Mouse (Mus musculus) intestine, embryonic 14.5 days (tissue): Measurements from ENCODE around the gene Lrig1. TPM values are rescaled to one million over a fixed set of nuclear protein-coding genes. Genes with fewer than 3 reads are reported as not detected.
A peak's percentile ranks its signal among the peaks of the same experiment; 100 is the strongest.

ENCODE experiments used
- ATAC-seq: fragments of 200-750 bp; cut with Nextera tagmentation; replicated peaks from 2 replicates; pipeline ENCODE4 v1.8.0; 2017; ENCODE audit warnings: low read depth, moderate number of reproducible peaks, moderate TSS enrichment, moderate library complexity; ENCODE audit not compliant: low FRiP score, low TSS enrichment
- DNase-seq: peaks from one replicate; pipeline ENCODE4 v3.0.0-alpha.2; 2018; ENCODE audit warnings: low spot score
- H3K27ac ChIP-seq: fragments of 300-500 bp; sonication (generic); 2 replicates; pipeline ENCODE4 v1.5.1; 2014; ENCODE audit warnings: low read depth, mild to moderate bottlenecking, control low read depth
- H3K27me3 ChIP-seq: fragments of 300-500 bp; sonication (generic); replicated peaks from 2 replicates; pipeline ENCODE4 v1.6.1; 2014; ENCODE audit warnings: low read length, control low read depth; ENCODE audit not compliant: control insufficient read depth, insufficient read depth
- H3K36me3 ChIP-seq: fragments of 300-500 bp; sonication (generic); 2 replicates; pipeline ENCODE4 v1.6.1; 2014; ENCODE audit warnings: low read length, control low read depth; ENCODE audit not compliant: control insufficient read depth, insufficient read depth
- H3K4me1 ChIP-seq: fragments of 300-500 bp; sonication (generic); replicated peaks from 2 replicates; pipeline ENCODE4 v1.6.1; 2014; ENCODE audit warnings: low read length, control low read depth, mixed read lengths; ENCODE audit not compliant: control insufficient read depth, insufficient read depth
- H3K4me2 ChIP-seq: fragments of 300-500 bp; sonication (generic); 2 replicates; pipeline ENCODE4 v1.6.1; 2014; ENCODE audit warnings: low read length
- H3K4me3 ChIP-seq: fragments of 300-500 bp; sonication (generic); 2 replicates; pipeline ENCODE4 v1.5.1; 2014; ENCODE audit warnings: low read depth, low read length, control low read depth, mixed read lengths
- H3K9ac ChIP-seq: fragments of 300-500 bp; sonication (generic); 2 replicates; pipeline ENCODE4 v1.6.1; 2014; ENCODE audit warnings: mild to moderate bottlenecking, low read length
- H3K9me3 ChIP-seq: fragments of 300-500 bp; sonication (generic); 2 replicates; pipeline ENCODE4 v1.6.1; 2016; ENCODE audit warnings: low read length, control low read depth; ENCODE audit not compliant: control insufficient read depth
- WGBS: fragments of 180-500 bp; shearing (Covaris S2); extraction: QIAGEN DNeasy Blood & Tissue Kit; methylation state at CpG from one replicate; pipeline ENCODE4 v1.1.7; 2014; 5-methylcytosine and 5-hydroxymethylcytosine counted together
- polyA plus RNA-seq: library from polyadenylated mRNA; unstranded; fragments of >200 nt; fragmentation: Nextera tagmentation; extraction: Ambion mirVana; gene quantifications from 2 replicates; pipeline ENCODE4 v1.2.1, GENCODE M21; 2014

The Lrig1 gene
- polyA plus RNA-seq, 1 experiment from 2014 or later, result 32.8 TPM

- DNase-seq (no peak), ATAC-seq (no peak)
- Histone ChIP-seq H3K27me3 (no peaks in the 10 kb centered on the region), H3K9ac (no peak overlapping the region), H3K4me2 (peak overlapping the region; percentile 70), H3K9me3 (no peaks in the 10 kb centered on the region), H3K4me3 (peak overlapping the region; percentile 97), H3K27ac (no peak overlapping the region), H3K36me3 (no peaks in the 10 kb centered on the region), H3K4me1 (peaks cover 72% of the 10 kb centered on the region)
- 49% methylated on average over 9 of the region's 9 CpGs for WGBS
These were observed 4.6 kb downstream of the Lrig1 start for GRCm38 (mm10) chr6:94695121-94695930.

GRCm38 (mm10) chr6:94694481-94694880 is 5.5 kb downstream of the Lrig1 start:
- H3K36me3 ChIP-seq, result no peaks in the 10 kb centered on the region
- ATAC-seq (no peak), DNase-seq (no peak)
- peaks cover 81% of the 10 kb centered on the region for H3K4me1 ChIP-seq
- H3K27ac ChIP-seq, result no peak overlapping the region
- no peak overlapping the region for H3K4me3 ChIP-seq
- peak overlapping the region; percentile 70 for H3K4me2 ChIP-seq
- H3K9me3 ChIP-seq, result no peaks in the 10 kb centered on the region
- H3K9ac ChIP-seq, result no peak overlapping the region
- WGBS, result 29% methylated on average over 1 of the region's 1 CpGs
- no peaks in the 10 kb centered on the region for H3K27me3 ChIP-seq

- DNase-seq (no peak), ATAC-seq (no peak)
- H3K9ac ChIP-seq, result no peak overlapping the region
- WGBS, result 67% methylated on average over 9 of the region's 9 CpGs
- H3K9me3 ChIP-seq, result no peaks in the 10 kb centered on the region
- H3K4me1 ChIP-seq, result peaks cover 91% of the 10 kb centered on the region
- no peak overlapping the region for H3K27ac ChIP-seq
- no peaks in the 10 kb centered on the region for H3K36me3 ChIP-seq
- H3K27me3 ChIP-seq, result no peaks in the 10 kb centered on the region
- H3K4me3 ChIP-seq, result no peak overlapping the region
- H3K4me2 ChIP-seq, result no peak overlapping the region
These were observed 6.9 kb downstream of the Lrig1 start for GRCm38 (mm10) chr6:94693091-94693490.

GRCm38 (mm10) chr6:94692003-94692402 is 8.0 kb downstream of the Lrig1 start:
- Histone ChIP-seq H3K9ac (no peak overlapping the region), H3K27me3 (no peaks in the 10 kb centered on the region), H3K4me1 (peaks cover 88% of the 10 kb centered on the region), H3K4me2 (peak overlapping the region; percentile 3; the same call in 1 of the 2 replicates), H3K27ac (no peak overlapping the region), H3K4me3 (no peak overlapping the region), H3K9me3 (no peaks in the 10 kb centered on the region), H3K36me3 (no peaks in the 10 kb centered on the region)
- DNase-seq (no peak), ATAC-seq (no peak)
- WGBS, result 52% methylated on average over 2 of the region's 2 CpGs

GRCm38 (mm10) chr6:94690247-94690646 is 9.7 kb downstream of the Lrig1 start:
- Histone ChIP-seq H3K4me1 (peaks cover 88% of the 10 kb centered on the region), H3K9ac (no peak overlapping the region), H3K9me3 (no peaks in the 10 kb centered on the region), H3K4me2 (peak overlapping the region; percentile 18), H3K27me3 (no peaks in the 10 kb centered on the region), H3K36me3 (no peaks in the 10 kb centered on the region), H3K4me3 (no peak overlapping the region), H3K27ac (peak overlapping the region; percentile 51; the same call in 1 of the 2 replicates)
- WGBS, result 36% methylated on average over 7 of the region's 7 CpGs
- ATAC-seq (no peak), DNase-seq (no peak)

- Histone ChIP-seq H3K4me1 (peaks cover 87% of the 10 kb centered on the region), H3K27me3 (no peaks in the 10 kb centered on the region), H3K36me3 (no peaks in the 10 kb centered on the region), H3K9me3 (no peaks in the 10 kb centered on the region), H3K4me3 (no peak overlapping the region), H3K4me2 (no peak overlapping the region), H3K27ac (no peak overlapping the region; the same call in 1 of the 2 replicates), H3K9ac (no peak overlapping the region)
- WGBS, result 56% methylated on average over 4 of the region's 4 CpGs
- no peak for DNase-seq
- no peak for ATAC-seq
These were observed 11.2 kb downstream of the Lrig1 start for GRCm38 (mm10) chr6:94688722-94689121.

GRCm38 (mm10) chr6:94686048-94686447 is 13.9 kb downstream of the Lrig1 start:
- H3K4me2 ChIP-seq, result no peak overlapping the region
- H3K4me1 ChIP-seq, result peaks cover 86% of the 10 kb centered on the region
- H3K9ac ChIP-seq, result no peak overlapping the region
- no peaks in the 10 kb centered on the region for H3K27me3 ChIP-seq
- H3K36me3 ChIP-seq, result no peaks in the 10 kb centered on the region
- H3K27ac ChIP-seq, result no peak overlapping the region
- H3K4me3 ChIP-seq, result no peak overlapping the region
- H3K9me3 ChIP-seq, result no peaks in the 10 kb centered on the region
- ATAC-seq, result no peak
- 54% methylated on average over 6 of the region's 6 CpGs for WGBS
- no peak for DNase-seq

- no peaks in the 10 kb centered on the region for H3K9me3 ChIP-seq
- WGBS, result 69% methylated on average over 6 of the region's 6 CpGs
- H3K4me1 ChIP-seq, result peaks cover 85% of the 10 kb centered on the region
- no peak overlapping the region for H3K27ac ChIP-seq
- no peak for ATAC-seq
- H3K4me2 ChIP-seq, result no peak overlapping the region
- H3K4me3 ChIP-seq, result no peak overlapping the region
- H3K27me3 ChIP-seq, result no peaks in the 10 kb centered on the region
- no peaks in the 10 kb centered on the region for H3K36me3 ChIP-seq
- no peak for DNase-seq
- H3K9ac ChIP-seq, result no peak overlapping the region
These were observed 14.3 kb downstream of the Lrig1 start for GRCm38 (mm10) chr6:94685611-94686010.
